Mouse (Mus musculus): ENCODE results near the gene Oscar.
A peak's percentile ranks its signal among the peaks of the same experiment; 100 is the strongest.
"Not testable (repeated sequence)": the region's sequence is repeated elsewhere in the genome, so short reads cannot be mapped to it uniquely, and the experiment has no call there.

Gene Oscar

DNA sequence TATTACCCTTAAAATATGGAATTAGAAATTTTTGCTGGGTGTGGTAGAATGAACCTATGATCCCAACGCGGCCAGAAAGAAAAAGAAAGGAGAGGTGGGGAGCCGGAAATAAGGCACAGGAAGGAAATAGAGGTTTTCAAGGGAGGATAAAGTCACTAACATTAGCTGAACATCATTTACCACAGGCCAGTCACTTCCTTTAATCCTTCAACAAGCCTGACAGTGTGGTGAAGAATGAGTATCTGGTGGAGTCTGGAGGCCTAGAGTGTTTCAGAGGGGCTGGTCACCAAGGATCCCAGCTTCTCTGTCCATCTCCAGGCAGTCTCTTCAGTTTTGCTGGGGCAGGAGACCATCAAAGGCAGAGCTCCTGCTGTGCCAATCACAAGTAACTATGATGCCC is 5.5 kb downstream of the Oscar start:
- no peak for DNase-seq (ENCODE audit: low spot score in 2 of 2)

DNA sequence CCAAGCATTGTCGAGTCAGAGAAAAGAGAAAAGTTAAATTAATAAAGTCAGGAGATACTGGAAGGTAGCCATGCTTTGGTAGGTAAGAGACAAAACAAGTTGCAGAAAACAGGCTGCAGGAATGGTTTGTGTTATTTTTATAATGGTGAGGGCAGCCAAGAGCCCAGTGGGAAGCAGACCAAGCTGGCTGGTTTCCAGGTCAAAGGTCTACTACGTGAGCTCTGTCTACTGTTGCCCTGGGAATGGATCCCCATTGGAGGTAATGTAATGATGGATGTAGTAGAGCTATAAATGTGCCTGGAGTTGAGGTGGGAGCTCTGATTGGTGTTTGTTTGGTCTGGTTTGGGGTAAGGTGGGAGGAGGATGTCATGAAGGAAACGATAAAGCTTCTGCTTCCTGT is 6.9 kb downstream of the Oscar start:
- DNase-seq (ENCODE audit: low spot score in 2 of 2), result no peak

DNA sequence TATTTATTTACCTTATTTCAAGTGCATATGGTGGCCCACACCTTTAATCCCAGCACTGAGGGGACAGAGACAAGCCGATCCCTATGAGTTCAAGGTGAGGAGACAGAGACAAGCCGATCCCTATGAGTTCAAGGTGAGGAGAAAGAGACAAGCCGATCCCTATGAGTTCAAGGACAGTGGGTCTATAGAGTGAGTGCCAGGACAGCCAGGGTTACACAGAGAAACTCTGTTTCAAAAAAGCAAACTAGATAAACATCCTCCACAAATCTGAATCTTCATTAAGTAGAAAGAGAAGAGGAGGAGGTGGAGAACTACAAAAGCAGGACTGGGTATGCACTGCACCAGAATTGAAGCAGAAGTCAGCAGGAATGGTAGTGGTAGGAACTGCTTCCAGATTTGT is 7.3 kb downstream of the Oscar start:
- no peak for DNase-seq (ENCODE audit: low spot score in 2 of 2)

DNA sequence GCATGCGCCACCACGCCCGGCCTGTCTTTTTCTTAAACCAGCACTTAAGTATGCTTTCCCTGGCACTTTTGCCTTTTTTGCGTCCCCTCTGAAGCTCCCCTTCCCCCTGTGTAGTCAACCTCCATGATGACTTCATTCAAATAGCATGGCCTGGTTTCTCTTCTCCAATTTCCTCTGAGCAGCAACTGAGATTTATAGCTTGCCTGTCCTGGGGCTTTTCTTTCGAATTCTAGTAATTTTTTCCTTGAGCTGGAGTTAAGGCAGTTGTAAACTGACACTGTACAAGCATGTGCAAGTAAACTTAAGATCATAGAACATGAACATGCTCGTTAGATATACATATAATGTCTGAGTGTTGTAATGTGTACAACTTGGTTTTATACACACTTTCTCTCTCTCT is 8.6 kb downstream of the Oscar start:
- no peak for DNase-seq (ENCODE audit: low spot score in 2 of 2)

DNA sequence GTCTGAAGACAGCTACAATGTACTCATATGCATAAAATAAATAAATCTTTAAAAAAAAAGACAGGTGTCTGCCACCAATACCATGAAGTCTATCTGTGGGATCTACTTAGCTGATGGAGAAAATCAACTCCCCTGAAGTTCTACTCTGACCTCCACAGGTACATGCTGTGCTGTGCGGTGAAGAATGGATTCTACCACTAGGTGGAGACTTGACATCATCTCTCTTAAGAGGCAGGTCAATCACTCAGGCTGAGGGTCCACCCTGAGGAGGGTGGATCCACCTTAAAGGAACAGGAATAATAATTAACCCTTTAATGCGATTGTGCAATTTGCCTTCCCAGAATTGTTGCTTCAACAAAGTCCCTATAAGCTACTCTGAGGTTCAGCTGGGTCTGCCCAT is 9.2 kb downstream of the Oscar start:
- DNase-seq (ENCODE audit: low spot score in 2 of 2), result no peak

DNA sequence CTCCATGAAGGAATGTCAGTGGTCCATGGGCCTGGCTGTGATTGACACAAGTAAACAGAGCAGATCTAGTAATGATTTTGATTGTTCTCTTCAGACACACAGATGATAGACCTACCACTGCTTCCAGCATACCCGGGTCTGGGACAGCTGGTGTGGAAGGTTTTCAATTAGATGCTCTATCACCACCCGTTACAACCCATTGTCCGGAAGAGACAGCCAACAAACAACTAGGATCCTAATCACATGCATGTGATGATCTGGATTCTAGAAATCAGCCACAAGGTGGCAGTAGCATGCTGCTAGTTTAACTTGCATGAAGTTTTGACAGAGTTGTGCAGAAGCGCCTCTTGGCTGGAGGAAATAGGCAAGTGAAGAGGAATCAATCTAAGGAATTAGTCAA is 14.8 kb downstream of the Oscar start:
- peak; percentile 50 to 73 for DNase-seq (ENCODE audit: low spot score in 2 of 2)

DNA sequence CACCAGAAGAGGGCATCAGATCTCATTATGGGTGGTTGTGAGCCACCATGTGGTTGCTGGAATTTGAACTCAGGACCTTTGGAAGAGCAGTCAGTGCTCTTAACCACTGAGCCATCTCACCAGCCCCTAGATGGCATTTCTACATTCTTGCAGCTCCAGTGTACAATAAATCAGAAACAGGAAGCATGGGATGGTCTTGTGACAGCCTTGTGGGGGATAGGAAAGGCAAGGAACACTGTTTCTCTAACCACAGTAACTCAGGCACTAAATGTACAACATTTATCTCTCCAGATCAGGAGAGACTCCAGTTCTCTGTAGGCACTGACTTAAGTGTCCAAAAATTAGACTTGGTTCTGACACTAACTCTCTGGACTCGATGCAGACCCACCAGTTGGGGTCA is 18.2 kb downstream of the Oscar start:
- DNase-seq (ENCODE audit: low spot score in 2 of 2), result not testable (repeated sequence)

DNA sequence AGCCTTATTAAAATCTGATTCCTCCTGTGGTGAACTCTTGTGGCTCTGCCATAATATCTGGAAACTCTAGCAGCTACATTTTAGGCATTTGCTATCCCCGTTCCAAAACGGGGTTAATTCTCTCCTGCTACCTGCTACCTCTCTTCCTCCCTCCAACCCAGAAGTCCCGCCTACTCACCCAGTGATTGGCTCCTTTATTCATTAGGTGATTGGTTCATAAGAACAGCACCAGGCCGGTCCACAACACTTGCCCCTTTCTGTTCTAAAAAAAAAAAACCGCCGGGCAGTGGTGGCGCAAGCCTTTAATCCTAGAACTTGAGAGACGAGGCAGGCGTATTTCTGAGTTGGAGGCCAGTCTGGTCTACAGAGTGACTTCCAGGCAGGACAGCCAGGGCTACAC is 20.8 kb downstream of the Oscar start:
- peak in 1 of 2 experiments; percentile 24 for DNase-seq (ENCODE audit: low spot score in 2 of 2)

DNA sequence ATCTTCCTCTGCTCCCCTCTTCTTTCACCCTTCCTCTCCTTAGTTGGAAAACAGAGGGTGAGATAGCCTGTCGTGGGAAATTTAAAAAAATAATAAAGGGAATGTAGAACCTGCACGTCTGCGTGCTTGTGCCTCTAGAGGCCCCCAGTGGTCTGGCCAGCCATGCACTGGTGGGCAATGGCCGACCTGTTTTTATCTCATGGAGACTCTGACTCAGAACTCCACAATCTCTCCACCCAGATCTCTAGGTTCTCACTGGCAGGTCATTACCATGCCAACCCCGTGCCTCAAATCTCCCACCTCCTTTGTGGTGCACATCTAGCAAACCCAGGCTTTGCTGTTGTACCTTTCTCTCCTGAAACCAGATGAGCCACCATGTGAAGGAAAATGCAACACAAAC is 21.3 kb downstream of the Oscar start:
- no peak for DNase-seq (ENCODE audit: low spot score in 2 of 2)

DNA sequence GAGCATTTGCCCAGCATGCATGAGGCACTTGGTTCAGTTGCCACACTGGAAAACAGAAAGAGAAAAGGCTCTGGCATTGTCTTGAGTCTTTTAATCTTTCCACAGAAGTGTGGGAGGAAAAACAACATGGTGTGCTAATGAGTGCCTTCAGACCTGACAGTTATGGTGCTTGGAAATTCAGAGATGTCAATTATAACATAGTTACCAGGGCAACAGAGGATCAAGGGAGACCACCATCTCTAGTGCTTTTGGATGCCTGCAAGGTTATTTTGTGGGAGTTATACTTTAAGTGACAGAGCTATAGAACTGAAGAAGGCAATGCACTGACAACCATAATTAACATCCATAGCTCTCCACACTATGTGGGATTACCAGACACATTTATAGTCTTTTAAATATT is 22.1 kb downstream of the Oscar start:
- DNase-seq (ENCODE audit: low spot score in 2 of 2), result no peak

DNA sequence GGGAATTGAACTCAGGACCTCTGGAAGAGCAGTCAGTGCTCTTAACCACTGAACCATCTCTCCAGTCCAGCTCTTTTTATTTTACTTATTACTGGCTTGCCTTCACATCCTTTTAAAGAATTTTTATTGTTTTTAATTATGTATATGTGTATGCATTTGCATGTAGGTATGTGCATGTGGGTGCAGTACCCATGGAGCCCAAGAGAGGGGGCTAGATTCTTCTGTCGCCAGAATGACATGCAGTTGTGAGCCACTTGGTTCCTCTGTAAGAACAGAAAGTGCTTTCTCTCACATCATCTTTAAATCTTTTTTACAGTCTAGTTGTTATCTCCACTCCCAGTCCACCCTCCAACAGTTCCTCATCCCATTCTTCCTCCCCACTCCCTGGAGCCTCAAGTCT is 24.4 kb downstream of the Oscar start:
- DNase-seq (ENCODE audit: low spot score in 2 of 2), result no peak

DNA sequence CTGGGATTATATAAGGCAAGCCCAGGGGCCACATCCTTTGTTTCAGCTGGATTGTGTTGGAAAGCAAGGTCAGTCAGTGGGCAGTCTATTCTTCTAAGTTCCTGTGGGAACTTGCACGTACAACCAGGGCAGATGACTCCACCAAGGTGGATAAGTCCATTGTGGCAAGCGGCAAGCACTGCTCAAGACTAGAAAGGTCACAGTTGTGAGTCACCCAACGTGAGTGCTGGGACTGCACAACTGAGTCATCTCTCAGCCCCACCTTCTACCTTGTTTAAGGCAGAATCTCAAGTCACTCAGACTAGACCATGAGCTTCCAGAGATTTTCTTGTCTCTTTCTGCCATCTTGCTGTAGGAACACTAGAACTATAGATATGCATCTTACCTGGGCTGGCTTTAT is 25.4 kb downstream of the Oscar start:
- no peak for DNase-seq (ENCODE audit: low spot score in 2 of 2)

DNA sequence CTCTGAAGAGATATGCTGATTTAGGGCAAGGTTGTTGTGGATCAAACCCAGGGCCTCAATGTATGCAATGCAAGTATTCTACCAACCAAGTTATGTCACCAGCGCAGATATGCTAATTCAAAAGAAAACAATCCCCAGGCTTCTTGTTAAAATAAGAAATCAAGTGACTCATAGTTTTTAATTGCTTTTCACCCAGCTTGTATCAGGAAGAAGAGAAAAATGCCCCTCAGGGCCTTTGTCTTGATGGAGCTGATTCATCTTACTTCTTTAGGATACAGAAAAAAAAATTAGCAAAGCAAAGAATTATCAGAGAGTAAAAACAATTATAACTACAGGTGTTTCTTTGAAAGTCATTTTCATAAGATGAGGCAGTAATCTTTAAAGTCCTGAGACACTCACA is 28.7 kb downstream of the Oscar start:
- DNase-seq (ENCODE audit: low spot score in 2 of 2), result no peak

DNA sequence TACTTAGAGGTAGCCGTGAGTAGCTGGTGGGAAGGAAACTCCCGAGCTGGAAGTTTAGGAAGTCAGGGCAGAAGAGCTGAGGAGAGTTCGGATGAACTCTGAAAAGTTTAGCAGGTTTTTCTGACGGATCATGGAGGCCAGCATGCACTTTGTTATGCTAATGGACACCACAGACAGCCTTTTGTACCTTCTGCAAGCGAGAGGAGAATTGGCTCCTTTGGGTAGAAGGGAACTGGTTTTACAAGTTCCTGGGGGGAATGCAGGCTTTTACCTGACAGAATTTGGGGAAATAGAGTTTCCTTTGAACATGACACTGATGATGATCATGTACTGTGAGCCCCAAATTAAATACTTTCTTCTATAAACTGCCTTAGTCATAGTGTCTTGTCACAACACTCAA is 29.7 kb downstream of the Oscar start:
- no peak for DNase-seq (ENCODE audit: low spot score in 2 of 2)

DNA sequence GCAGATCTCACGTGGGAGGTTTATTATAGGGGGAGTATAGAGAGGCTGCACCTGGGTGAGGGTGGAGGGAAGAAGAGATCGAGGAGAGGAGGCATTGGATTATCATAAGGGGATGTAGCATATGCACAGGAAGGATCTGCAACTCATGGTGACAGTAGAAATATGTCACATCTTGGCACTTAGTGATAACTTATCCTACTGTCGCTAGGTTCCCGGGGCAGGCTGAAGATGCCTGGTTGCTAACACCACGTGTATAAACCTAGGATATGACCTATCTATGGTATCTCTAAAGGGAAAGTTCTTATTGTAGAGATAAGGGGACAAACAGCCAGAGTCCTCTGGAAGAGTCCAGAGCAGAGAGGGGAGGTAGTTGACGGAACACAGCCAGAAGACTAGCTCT is 30.2 kb downstream of the Oscar start:
- no peak for DNase-seq (ENCODE audit: low spot score in 2 of 2)

DNA sequence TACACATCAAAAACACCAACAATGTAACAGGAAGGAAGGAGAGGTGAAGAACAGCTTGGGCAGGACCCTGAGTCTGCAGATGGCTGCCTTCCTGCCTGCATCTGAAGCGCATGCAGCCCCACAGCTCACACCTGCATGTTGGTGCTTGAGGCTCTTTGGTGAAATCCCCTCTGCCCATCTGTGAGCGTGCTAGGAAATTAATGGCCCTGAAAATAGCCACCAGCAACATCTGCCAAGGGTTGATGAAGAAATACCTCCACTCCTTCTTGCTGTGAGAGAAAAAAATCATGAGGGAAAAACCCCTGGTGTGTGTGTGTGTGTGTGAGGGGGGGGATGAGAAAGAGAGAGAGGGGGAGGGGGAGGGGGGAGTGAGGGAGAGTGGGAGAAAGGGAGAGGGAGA is 35.9 kb downstream of the Oscar start:
- no peak for DNase-seq (ENCODE audit: low spot score in 2 of 2)

DNA sequence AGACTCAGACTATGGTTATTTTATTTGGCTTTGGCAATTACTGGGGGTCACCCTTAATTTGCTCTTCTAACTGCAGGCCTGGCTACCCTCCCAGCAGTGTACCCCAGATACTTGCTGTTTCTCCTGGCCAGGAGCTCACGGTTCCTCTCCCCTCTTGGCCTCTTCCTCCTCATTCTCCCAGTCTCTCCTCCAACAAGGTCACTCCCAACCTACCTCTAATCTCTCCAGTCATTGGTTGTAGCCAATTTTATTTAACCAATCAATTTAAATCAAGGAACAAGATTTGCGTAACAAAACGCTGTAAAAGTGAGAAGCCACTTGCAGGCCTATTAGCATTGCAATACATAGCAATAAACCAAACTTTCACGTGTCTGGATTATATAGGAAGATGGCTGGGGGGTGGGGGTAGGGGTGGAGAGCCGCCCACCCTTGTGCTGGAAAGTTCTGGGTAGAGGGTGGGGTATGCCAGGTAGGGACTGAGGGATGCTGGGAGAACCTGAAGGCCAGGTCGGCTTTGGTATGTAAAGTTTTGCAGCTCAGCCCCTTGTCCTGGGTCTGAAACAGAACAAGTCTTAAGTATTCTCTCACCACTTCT is 36.9 kb downstream of the Oscar start:
- DNase-seq (ENCODE audit: low spot score in 2 of 2), result no peak

DNA sequence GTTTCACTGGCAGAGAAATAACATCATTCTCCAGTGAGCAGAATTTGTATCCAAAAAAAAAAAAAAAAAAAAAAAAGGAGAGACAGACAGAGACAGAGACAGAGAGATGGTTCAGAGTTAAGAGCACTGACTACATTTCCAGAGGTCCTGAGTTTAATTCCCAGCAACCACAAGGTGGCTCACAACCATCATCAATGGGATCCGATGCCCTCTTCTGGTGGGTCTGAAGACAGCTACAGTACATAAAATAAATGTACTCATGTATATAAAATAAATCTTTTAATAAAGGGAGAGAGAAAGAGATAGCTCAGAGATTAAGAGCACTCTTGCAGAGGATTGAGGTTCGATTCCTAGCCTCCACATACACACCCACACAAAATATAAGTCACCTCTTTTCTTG is 37.8 kb downstream of the Oscar start:
- no peak for DNase-seq (ENCODE audit: low spot score in 2 of 2)

DNA sequence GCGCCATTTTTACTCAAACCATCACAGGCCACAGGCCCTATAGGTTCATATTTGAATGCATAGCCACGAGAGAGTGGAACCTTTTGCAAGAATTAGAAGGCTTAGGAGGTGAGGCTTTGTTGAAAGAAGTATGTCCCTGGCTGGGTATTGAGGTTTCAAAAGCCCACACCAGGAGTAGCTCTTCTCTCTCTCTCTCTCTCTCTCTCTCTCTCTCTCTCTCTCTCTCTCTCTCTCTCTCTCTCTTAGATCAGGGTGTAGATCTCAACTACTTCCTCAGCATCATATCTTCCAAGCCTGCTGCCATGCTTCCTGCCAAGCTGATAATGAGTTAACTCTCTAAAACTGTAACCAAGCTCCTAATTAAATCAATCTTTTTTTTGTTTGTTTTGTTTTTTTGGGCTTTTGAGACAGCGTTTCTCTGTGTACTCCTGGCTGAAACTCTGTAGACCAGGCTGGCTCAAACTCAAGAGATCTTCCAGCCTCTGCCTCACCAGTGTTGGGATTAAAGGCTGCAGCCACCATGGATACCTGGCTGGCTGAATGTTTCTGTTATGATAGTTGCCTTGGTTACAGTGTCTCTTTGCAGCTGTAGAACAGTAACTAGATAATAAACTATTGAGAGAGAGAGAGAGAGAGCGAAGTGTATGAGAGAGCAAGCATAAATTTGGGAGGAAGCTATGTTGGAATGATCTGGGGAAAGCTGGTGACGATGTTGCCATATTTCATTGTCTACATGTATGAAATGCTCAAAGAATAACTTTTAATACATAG is 39.4 kb downstream of the Oscar start:
- no peak for DNase-seq (ENCODE audit: low spot score in 2 of 2)

DNA sequence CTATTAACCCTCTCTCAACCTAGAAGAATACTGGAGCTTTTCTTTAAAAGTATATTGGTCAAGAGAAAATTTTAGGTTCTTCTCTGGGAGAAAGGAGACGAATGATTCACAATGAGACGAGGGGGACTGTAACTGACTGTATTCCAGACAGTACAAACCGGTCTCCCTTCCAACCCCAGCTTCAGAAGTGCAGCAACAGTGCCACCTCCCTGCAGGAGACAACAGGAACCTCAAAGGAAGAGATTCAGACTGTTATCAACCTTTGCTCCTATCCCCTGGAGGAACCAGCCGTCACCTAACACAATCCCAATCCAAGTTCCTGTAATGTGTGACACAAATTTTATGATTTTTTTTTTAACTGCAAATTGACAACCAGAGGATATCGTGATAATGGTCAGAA is 41.7 kb downstream of the Oscar start:
- DNase-seq (ENCODE audit: low spot score in 2 of 2), result no peak

DNA sequence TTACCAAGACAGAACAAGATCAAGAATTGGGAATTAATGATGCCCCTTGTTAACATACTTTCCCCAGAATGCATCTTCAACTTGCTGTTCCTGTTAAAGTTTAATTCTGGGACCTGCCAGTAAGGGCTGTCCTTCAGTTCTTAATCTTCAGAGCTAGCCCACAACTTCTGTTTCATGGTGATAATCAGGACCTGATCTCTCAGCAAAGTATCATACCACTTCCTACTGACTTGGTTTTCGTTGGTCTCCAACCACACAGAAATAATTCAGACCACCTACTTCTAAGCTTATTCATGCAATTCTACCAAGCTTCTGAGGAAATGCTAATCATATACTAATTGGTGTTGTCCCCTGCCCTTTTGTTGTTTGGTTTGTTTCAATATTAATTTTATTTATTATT is 44.1 kb downstream of the Oscar start:
- no peak for DNase-seq (ENCODE audit: low spot score in 2 of 2)

DNA sequence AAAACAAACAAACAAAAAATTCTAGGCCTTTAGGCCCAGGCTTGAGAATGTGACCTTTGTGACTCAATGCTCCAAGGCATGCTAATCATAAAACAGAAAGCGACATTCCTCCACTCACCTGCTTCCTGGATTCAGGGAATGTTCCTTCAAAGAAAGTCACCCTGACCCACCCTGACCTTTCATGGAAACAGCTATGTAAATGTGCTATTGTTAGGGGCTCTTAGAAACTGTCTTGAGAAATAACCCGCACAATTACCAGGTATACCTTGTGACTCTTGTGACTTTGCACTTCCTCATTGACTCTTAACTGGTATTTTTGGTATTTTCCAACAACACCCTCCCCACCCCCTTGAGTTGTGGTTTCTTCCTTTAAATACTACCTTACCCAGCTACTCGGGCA is 45.4 kb downstream of the Oscar start:
- DNase-seq (ENCODE audit: low spot score in 2 of 2), result not testable (repeated sequence)

DNA sequence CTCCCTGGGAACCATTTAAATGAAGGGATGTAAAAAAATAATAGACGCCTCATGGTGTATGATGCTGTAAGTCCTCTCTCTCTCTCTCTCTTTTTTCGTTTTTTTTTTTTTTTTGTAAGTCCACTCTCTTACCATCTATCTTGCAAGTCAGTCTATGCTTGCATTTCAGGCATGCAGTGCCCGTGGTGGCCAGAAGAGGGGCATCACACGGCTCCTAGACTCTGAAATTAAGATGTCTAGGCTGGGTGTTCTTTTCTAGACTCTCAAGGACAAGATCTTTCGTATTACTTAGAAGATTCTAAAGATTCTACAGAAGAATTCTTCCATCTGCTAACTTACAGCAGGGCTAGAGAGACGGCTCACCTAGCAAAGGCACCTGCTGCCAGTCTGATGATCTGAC is 46.2 kb downstream of the Oscar start:
- DNase-seq (ENCODE audit: low spot score in 2 of 2), result no peak

DNA sequence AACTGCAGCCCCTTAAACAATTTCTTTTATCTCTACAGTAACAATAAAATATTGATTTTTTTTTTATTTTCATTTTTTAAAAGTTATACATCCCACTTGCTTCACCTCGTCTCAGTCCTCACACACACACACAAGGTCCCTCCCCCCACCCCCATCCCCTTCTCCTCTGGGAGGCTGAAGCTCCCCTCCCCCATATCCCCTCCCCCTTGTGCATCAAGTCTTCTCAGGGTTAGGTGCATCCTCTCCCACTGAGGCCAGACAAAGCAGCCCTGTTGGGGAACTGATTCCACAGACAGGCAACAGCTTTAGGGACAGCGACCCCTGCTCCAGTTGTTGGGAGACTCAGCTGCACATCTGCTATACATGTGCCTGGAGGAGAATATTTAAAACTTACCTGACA is 48.6 kb downstream of the Oscar start:
- DNase-seq (ENCODE audit: low spot score in 2 of 2), result no peak

Measured in spleen, postnatal 4 days (tissue).